Mouse (Mus musculus): ENCODE measurements around the gene Arel1.

Arel1 gene

GRCm38 (mm10) chr12:84970428-84971096 lies at the start of gene Arel1, which contains the start of gene Fcf1:
Gene Arel1 (minus strand): TSS chr12:84970900.
Gene Fcf1 (plus strand): TSS chr12:84970897.
- peak; percentile 91 to 92 for DNase-seq

GRCm38 (mm10) chr12:85012185-85012584 lies 41.5 kb upstream of the Arel1 start:
- DNase-seq = no peak

- DNase-seq = no peak
Measured at GRCm38 (mm10) chr12:85010541-85010940, 39.8 kb upstream of the Arel1 start.

GRCm38 (mm10) chr12:85009776-85010175 lies 39.1 kb upstream of the Arel1 start:
- no peak for DNase-seq

- DNase-seq = no peak
Measured at GRCm38 (mm10) chr12:85007021-85007420, 36.3 kb upstream of the Arel1 start.

- DNase-seq = no peak
Measured at GRCm38 (mm10) chr12:85006206-85006605, 35.5 kb upstream of the Arel1 start.

- no peak for DNase-seq
Measured at GRCm38 (mm10) chr12:84999053-84999452, 28.4 kb upstream of the Arel1 start.

GRCm38 (mm10) chr12:84996501-84997398 lies 26.1 kb upstream of the Arel1 start:
- DNase-seq = peak; percentile 20 to 59

GRCm38 (mm10) chr12:84996083-84996496 lies 25.4 kb upstream of the Arel1 start, which contains the start of gene Ylpm1:
Gene Ylpm1 (plus strand): TSS chr12:84996321.
- peak; percentile 97 to 98 for DNase-seq

GRCm38 (mm10) chr12:84995112-84995761 lies 24.5 kb upstream of the Arel1 start:
- no peak for DNase-seq

- DNase-seq = no peak
Measured at GRCm38 (mm10) chr12:84989456-84989855, 18.8 kb upstream of the Arel1 start.

- DNase-seq = no peak
Measured at GRCm38 (mm10) chr12:84979264-84979862, 8.7 kb upstream of the Arel1 start.

GRCm38 (mm10) chr12:84969656-84970427 lies 858 bp downstream of the Arel1 start:
- no peak for DNase-seq

GRCm38 (mm10) chr12:84968831-84969655 lies 1.7 kb downstream of the Arel1 start:
- DNase-seq = no peak

- DNase-seq = no peak
Measured at GRCm38 (mm10) chr12:84962606-84963005, 8.1 kb downstream of the Arel1 start.

- DNase-seq = no peak
Measured at GRCm38 (mm10) chr12:84958794-84959356, 11.8 kb downstream of the Arel1 start.

- no peak for DNase-seq
Measured at GRCm38 (mm10) chr12:84956317-84956716, 14.4 kb downstream of the Arel1 start.

GRCm38 (mm10) chr12:84952351-84952750 lies 18.3 kb downstream of the Arel1 start:
- DNase-seq = no peak

- DNase-seq = no peak
Measured at GRCm38 (mm10) chr12:84951531-84951930, 19.2 kb downstream of the Arel1 start.

GRCm38 (mm10) chr12:84950763-84951162 lies 19.9 kb downstream of the Arel1 start:
- DNase-seq = no peak
